Mouse (Mus musculus): ENCODE measurements around the gene Flt3. TPM values are rescaled to one million over a fixed set of nuclear protein-coding genes. Genes with fewer than 3 reads are reported as not detected.
A peak's percentile ranks its signal among the peaks of the same experiment; 100 is the strongest.

Flt3 gene
- polyA plus RNA-seq, 1 experiment from 2014 or later = 0.27 TPM

- WGBS = 1% methylated on average over 39 of the region's 39 CpGs
- ATAC-seq (replicated peaks; ENCODE audit: insufficient number of reproducible peaks, low FRiP score, low TSS enrichment, low read depth) (0 out of 2 replicates have a peak, but pooled peaks have one; percentile 31), DNase-seq (ENCODE audit: low spot score) (peak; percentile 13)
- H3K27ac ChIP-seq (replicated peaks; ENCODE audit: low read depth, low read length) = no peak overlapping the region
- H3K4me1 ChIP-seq (ENCODE audit: control insufficient read depth, insufficient read depth, low read length) = no peaks in the 10 kb centered on the region
- H3K9ac ChIP-seq (replicated peaks; ENCODE audit: low read length) = no peak overlapping the region
- no peak overlapping the region for H3K4me2 ChIP-seq (ENCODE audit: low read depth, low read length)
- no peaks in the 10 kb centered on the region for H3K36me3 ChIP-seq (replicated peaks; ENCODE audit: control insufficient read depth, insufficient read depth, low read depth, low read length)
- H3K4me3 ChIP-seq (ENCODE audit: low read depth, low read length) = no peak overlapping the region
- peaks cover 91% of the 10 kb centered on the region for H3K27me3 ChIP-seq (ENCODE audit: control insufficient read depth, insufficient read depth, low read length)
- no peaks in the 10 kb centered on the region for H3K9me3 ChIP-seq (replicated peaks; ENCODE audit: control insufficient read depth, low read length)
Observed at GRCm38 (mm10) chr5:147314646-147315431, 85.5 kb downstream of the Flt3 start.

GRCm38 (mm10) chr5:147312830-147313685 is 87.2 kb downstream of the Flt3 start:
- H3K4me3 ChIP-seq (ENCODE audit: low read depth, low read length) = no peak overlapping the region
- ATAC-seq (replicated peaks; ENCODE audit: insufficient number of reproducible peaks, low FRiP score, low TSS enrichment, low read depth) = no peak
- DNase-seq (ENCODE audit: low spot score) = peak; percentile 1
- H3K4me1 ChIP-seq (ENCODE audit: control insufficient read depth, insufficient read depth, low read length) = no peaks in the 10 kb centered on the region
- H3K9me3 ChIP-seq (replicated peaks; ENCODE audit: control insufficient read depth, low read length) = no peaks in the 10 kb centered on the region
- no peak overlapping the region for H3K4me2 ChIP-seq (ENCODE audit: low read depth, low read length)
- H3K9ac ChIP-seq (replicated peaks; ENCODE audit: low read length) = no peak overlapping the region
- 2% methylated on average over 27 of the region's 27 CpGs for WGBS
- no peaks in the 10 kb centered on the region for H3K36me3 ChIP-seq (replicated peaks; ENCODE audit: control insufficient read depth, insufficient read depth, low read depth, low read length)
- H3K27ac ChIP-seq (replicated peaks; ENCODE audit: low read depth, low read length) = no peak overlapping the region
- H3K27me3 ChIP-seq (ENCODE audit: control insufficient read depth, insufficient read depth, low read length) = peaks cover 94% of the 10 kb centered on the region

- Histone ChIP-seq H3K9me3 (replicated peaks; ENCODE audit: control insufficient read depth, low read length) (no peaks in the 10 kb centered on the region), H3K27me3 (ENCODE audit: control insufficient read depth, insufficient read depth, low read length) (peaks cover 90% of the 10 kb centered on the region), H3K27ac (replicated peaks; ENCODE audit: low read depth, low read length) (no peak overlapping the region), H3K9ac (replicated peaks; ENCODE audit: low read length) (no peak overlapping the region), H3K36me3 (replicated peaks; ENCODE audit: control insufficient read depth, insufficient read depth, low read depth, low read length) (no peaks in the 10 kb centered on the region), H3K4me1 (ENCODE audit: control insufficient read depth, insufficient read depth, low read length) (peaks cover 5% of the 10 kb centered on the region; the same call in 1 of the 2 replicates), H3K4me2 (ENCODE audit: low read depth, low read length) (no peak overlapping the region), H3K4me3 (ENCODE audit: low read depth, low read length) (no peak overlapping the region)
- no peak for DNase-seq (ENCODE audit: low spot score)
- 0% methylated on average over 2 of the region's 2 CpGs for WGBS
- ATAC-seq (replicated peaks; ENCODE audit: insufficient number of reproducible peaks, low FRiP score, low TSS enrichment, low read depth) = no peak
Observed at GRCm38 (mm10) chr5:147309786-147310185, 90.5 kb downstream of the Flt3 start.

GRCm38 (mm10) chr5:147308451-147308850 is 91.8 kb downstream of the Flt3 start:
- Histone ChIP-seq H3K4me1 (ENCODE audit: control insufficient read depth, insufficient read depth, low read length) (peaks cover 7% of the 10 kb centered on the region; the same call in 1 of the 2 replicates), H3K9ac (replicated peaks; ENCODE audit: low read length) (no peak overlapping the region), H3K4me2 (ENCODE audit: low read depth, low read length) (no peak overlapping the region), H3K9me3 (replicated peaks; ENCODE audit: control insufficient read depth, low read length) (no peaks in the 10 kb centered on the region), H3K27ac (replicated peaks; ENCODE audit: low read depth, low read length) (no peak overlapping the region), H3K4me3 (ENCODE audit: low read depth, low read length) (no peak overlapping the region), H3K36me3 (replicated peaks; ENCODE audit: control insufficient read depth, insufficient read depth, low read depth, low read length) (no peaks in the 10 kb centered on the region), H3K27me3 (ENCODE audit: control insufficient read depth, insufficient read depth, low read length) (peaks cover 91% of the 10 kb centered on the region)
- ATAC-seq (replicated peaks; ENCODE audit: insufficient number of reproducible peaks, low FRiP score, low TSS enrichment, low read depth) (no peak), DNase-seq (ENCODE audit: low spot score) (no peak)
- WGBS = 4% methylated on average over 9 of the region's 9 CpGs

- Histone ChIP-seq H3K9ac (replicated peaks; ENCODE audit: low read length) (no peak overlapping the region), H3K4me1 (ENCODE audit: control insufficient read depth, insufficient read depth, low read length) (peaks cover 7% of the 10 kb centered on the region; the same call in 1 of the 2 replicates), H3K27me3 (ENCODE audit: control insufficient read depth, insufficient read depth, low read length) (peaks cover 91% of the 10 kb centered on the region), H3K4me3 (ENCODE audit: low read depth, low read length) (no peak overlapping the region), H3K36me3 (replicated peaks; ENCODE audit: control insufficient read depth, insufficient read depth, low read depth, low read length) (no peaks in the 10 kb centered on the region), H3K9me3 (replicated peaks; ENCODE audit: control insufficient read depth, low read length) (no peaks in the 10 kb centered on the region), H3K27ac (replicated peaks; ENCODE audit: low read depth, low read length) (no peak overlapping the region), H3K4me2 (ENCODE audit: low read depth, low read length) (no peak overlapping the region)
- WGBS = 1% methylated on average over 12 of the region's 12 CpGs
- no peak for ATAC-seq (replicated peaks; ENCODE audit: insufficient number of reproducible peaks, low FRiP score, low TSS enrichment, low read depth)
- DNase-seq (ENCODE audit: low spot score) = no peak
Observed at GRCm38 (mm10) chr5:147307398-147307785, 92.9 kb downstream of the Flt3 start.

- Histone ChIP-seq H3K9ac (replicated peaks; ENCODE audit: low read length) (no peak within 1 kb of the TSS), H3K4me2 (ENCODE audit: low read depth, low read length) (0 out of 2 replicates have a peak within 1 kb of the TSS, but pooled peaks have one; percentile 4), H3K4me1 (ENCODE audit: control insufficient read depth, insufficient read depth, low read length) (peaks cover 7% of the 10 kb centered on the region; the same call in 1 of the 2 replicates), H3K27me3 (ENCODE audit: control insufficient read depth, insufficient read depth, low read length) (peaks cover 91% of the 10 kb centered on the region), H3K27ac (replicated peaks; ENCODE audit: low read depth, low read length) (no peak within 1 kb of the TSS), H3K4me3 (ENCODE audit: low read depth, low read length) (no peak within 1 kb of the TSS), H3K9me3 (replicated peaks; ENCODE audit: control insufficient read depth, low read length) (no peaks in the 10 kb centered on the region), H3K36me3 (replicated peaks; ENCODE audit: control insufficient read depth, insufficient read depth, low read depth, low read length) (no peaks in the 10 kb centered on the region)
- ATAC-seq (replicated peaks; ENCODE audit: insufficient number of reproducible peaks, low FRiP score, low TSS enrichment, low read depth) = no peak
- DNase-seq (ENCODE audit: low spot score) = no peak
- under 1% methylated on average over 63 of the region's 63 CpGs for WGBS
Observed at GRCm38 (mm10) chr5:147306638-147307397, 93.5 kb downstream of the Flt3 start, which contains the start of gene Cdx2. Cdx2 (minus strand) TSS chr5:147307270.

GRCm38 (mm10) chr5:147305856-147306637 is 94.2 kb downstream of the Flt3 start:
- WGBS = under 1% methylated on average over 58 of the region's 58 CpGs
- Histone ChIP-seq H3K36me3 (replicated peaks; ENCODE audit: control insufficient read depth, insufficient read depth, low read depth, low read length) (no peaks in the 10 kb centered on the region), H3K27ac (replicated peaks; ENCODE audit: low read depth, low read length) (no peak overlapping the region), H3K4me1 (ENCODE audit: control insufficient read depth, insufficient read depth, low read length) (peaks cover 7% of the 10 kb centered on the region; the same call in 1 of the 2 replicates), H3K27me3 (ENCODE audit: control insufficient read depth, insufficient read depth, low read length) (peaks cover 90% of the 10 kb centered on the region), H3K9ac (replicated peaks; ENCODE audit: low read length) (no peak overlapping the region), H3K4me2 (ENCODE audit: low read depth, low read length) (no peak overlapping the region), H3K4me3 (ENCODE audit: low read depth, low read length) (no peak overlapping the region), H3K9me3 (replicated peaks; ENCODE audit: control insufficient read depth, low read length) (no peaks in the 10 kb centered on the region)
- no peak for ATAC-seq (replicated peaks; ENCODE audit: insufficient number of reproducible peaks, low FRiP score, low TSS enrichment, low read depth)
- no peak for DNase-seq (ENCODE audit: low spot score)

All from embryonic facial prominence, embryonic 11.5 days (tissue).